Mouse (Mus musculus) embryonic fibroblast, embryonic 13.5 days (primary cell): Measurements from ENCODE around the gene Appl1. TPM values are rescaled to one million over a fixed set of nuclear protein-coding genes. Genes with fewer than 3 reads are reported as not detected.
"Not testable (repeated sequence)": the region's sequence is repeated elsewhere in the genome, so short reads cannot be mapped to it uniquely, and the experiment has no call there.

Experiments
- H3K27ac ChIP-seq: 2 replicates; pipeline ENCODE4 v1.5.1; 2012; ENCODE audit warnings: low read length, control low read depth, inconsistent platforms; ENCODE audit not compliant: insufficient read depth
- H3K4me1 ChIP-seq: 2 replicates; pipeline ENCODE4 v1.6.1; 2011; ENCODE audit warnings: low read length; ENCODE audit not compliant: control insufficient read depth, insufficient read depth
- H3K4me3 ChIP-seq: 2 replicates; pipeline ENCODE4 v1.5.1; 2011; ENCODE audit warnings: mild to moderate bottlenecking, control low read depth, low read length; ENCODE audit not compliant: insufficient read depth
- CTCF ChIP-seq: IDR thresholded peaks from 2 replicates; pipeline ENCODE4 v1.5.1; 2011; ENCODE audit warnings: mild to moderate bottlenecking, control low read depth, low read length, moderate library complexity, borderline replicate concordance; ENCODE audit not compliant: insufficient read depth
- POLR2A ChIP-seq: IDR thresholded peaks from 2 replicates; pipeline ENCODE4 v1.6.1; 2011; ENCODE audit warnings: low read depth, mild to moderate bottlenecking, control low read depth, low read length, moderate library complexity
- polyA plus RNA-seq: library from polyadenylated mRNA; stranded (reverse); fragments of >200 nt; gene quantifications from 2 replicates; pipeline ENCODE4 v1.2.4, GENCODE M21; 2011; ENCODE audit warnings: low read depth; ENCODE audit not compliant: missing spikeins, insufficient read length

The Appl1 gene
- polyA plus RNA-seq, 1 experiment = 78.0 TPM

GRCm38 (mm10) chr14:26913681-26914268 is 57.3 kb downstream of the Appl1 start:
- Histone ChIP-seq H3K4me3 (no peak overlapping the region), H3K4me1 (no peaks in the 10 kb centered on the region; the same call in 1 of the 2 replicates)
- TF ChIP-seq POLR2A = no peak
- TF ChIP-seq CTCF = no peak

GRCm38 (mm10) chr14:26911826-26912225 is 59.2 kb downstream of the Appl1 start:
- Histone ChIP-seq H3K4me1 (no peaks in the 10 kb centered on the region; the same call in 1 of the 2 replicates), H3K4me3 (no peak overlapping the region)
- TF ChIP-seq POLR2A = no peak
- TF ChIP-seq CTCF = no peak

More at GRCm38 (mm10) chr14:26913681-26914268, 57.3 kb downstream of the Appl1 start:
- H3K27ac ChIP-seq = no peak overlapping the region

GRCm38 (mm10) chr14:26911201-26911600 is 59.8 kb downstream of the Appl1 start:
- TF ChIP-seq CTCF = no peak
- TF ChIP-seq POLR2A = no peak
- Histone ChIP-seq H3K4me3 (no peak overlapping the region), H3K4me1 (no peaks in the 10 kb centered on the region; the same call in 1 of the 2 replicates), H3K27ac (no peak overlapping the region)

More at GRCm38 (mm10) chr14:26911826-26912225, 59.2 kb downstream of the Appl1 start:
- no peak overlapping the region for H3K27ac ChIP-seq

- not testable (repeated sequence) for H3K27ac ChIP-seq, H3K4me1 ChIP-seq, H3K4me3 ChIP-seq
Measured at GRCm38 (mm10) chr14:26910461-26910860, 60.6 kb downstream of the Appl1 start.

- H3K4me3 ChIP-seq = no peak overlapping the region
- H3K27ac ChIP-seq = no peak overlapping the region
- H3K4me1 ChIP-seq = no peaks in the 10 kb centered on the region; the same call in 1 of the 2 replicates
- TF ChIP-seq POLR2A = no peak
- no peak for TF ChIP-seq CTCF
Measured at GRCm38 (mm10) chr14:26907401-26907800, 63.6 kb downstream of the Appl1 start.

GRCm38 (mm10) chr14:26900893-26901292 is 70.1 kb downstream of the Appl1 start:
- no peak overlapping the region for H3K27ac ChIP-seq
- no peak overlapping the region for H3K4me3 ChIP-seq
- TF ChIP-seq POLR2A = no peak
- TF ChIP-seq CTCF = no peak
- no peaks in the 10 kb centered on the region for H3K4me1 ChIP-seq

GRCm38 (mm10) chr14:26899490-26899889 is 71.5 kb downstream of the Appl1 start:
- Histone ChIP-seq H3K4me1 (no peaks in the 10 kb centered on the region), H3K27ac (no peak overlapping the region), H3K4me3 (no peak overlapping the region)
- no peak for TF ChIP-seq CTCF
- TF ChIP-seq POLR2A = no peak

GRCm38 (mm10) chr14:26894392-26894791 is 76.6 kb downstream of the Appl1 start, which contains the start of gene Asb14:
Gene Asb14, plus strand, starts transcription at chr14:26894557.
- Histone ChIP-seq H3K27ac (no peak within 1 kb of the TSS), H3K4me1 (no peaks in the 10 kb centered on the region), H3K4me3 (no peak within 1 kb of the TSS)
- TF ChIP-seq POLR2A = no peak
- TF ChIP-seq CTCF = no peak

- no peaks in the 10 kb centered on the region for H3K4me1 ChIP-seq
- TF ChIP-seq CTCF = no peak
- TF ChIP-seq POLR2A = no peak
- no peak overlapping the region for H3K4me3 ChIP-seq
- no peak overlapping the region for H3K27ac ChIP-seq
Measured at GRCm38 (mm10) chr14:26890777-26891176, 80.3 kb downstream of the Appl1 start.

- Histone ChIP-seq H3K4me3 (no peak overlapping the region), H3K27ac (no peak overlapping the region), H3K4me1 (no peaks in the 10 kb centered on the region)
- TF ChIP-seq CTCF (no peak), POLR2A (no peak)
Measured at GRCm38 (mm10) chr14:26887244-26887643, 83.8 kb downstream of the Appl1 start.

- H3K4me3 ChIP-seq = no peak overlapping the region
- no peak for TF ChIP-seq CTCF
- no peak for TF ChIP-seq POLR2A
- no peak overlapping the region for H3K27ac ChIP-seq
- H3K4me1 ChIP-seq = no peaks in the 10 kb centered on the region
Measured at GRCm38 (mm10) chr14:26881700-26882099, 89.3 kb downstream of the Appl1 start.

GRCm38 (mm10) chr14:26879976-26880375 is 91.1 kb downstream of the Appl1 start:
- no peak for TF ChIP-seq CTCF
- TF ChIP-seq POLR2A = no peak
- Histone ChIP-seq H3K4me1 (no peaks in the 10 kb centered on the region), H3K4me3 (no peak overlapping the region), H3K27ac (no peak overlapping the region)
